Mouse (Mus musculus): ENCODE results near the gene Usp35. TPM values are rescaled to one million over a fixed set of nuclear protein-coding genes. Genes with fewer than 3 reads are reported as not detected.

Gene Usp35
- polyA plus RNA-seq, 1 experiment from 2014 or later, result 0.48 TPM

- Histone ChIP-seq H3K4me2 (replicated peaks; ENCODE audit: low read depth) (no peak overlapping the region), H3K27ac (ENCODE audit: low read depth, low read length) (no peak overlapping the region), H3K4me3 (ENCODE audit: low read depth, low read length) (no peak overlapping the region), H3K27me3 (replicated peaks; ENCODE audit: control insufficient read depth, insufficient read depth, low read length) (no peaks in the 10 kb centered on the region), H3K36me3 (ENCODE audit: control insufficient read depth, insufficient read depth) (no peaks in the 10 kb centered on the region), H3K9ac (ENCODE audit: low read depth, low read length) (no peak overlapping the region), H3K9me3 (ENCODE audit: control insufficient read depth) (no peaks in the 10 kb centered on the region), H3K4me1 (replicated peaks; ENCODE audit: control insufficient read depth, insufficient read depth, low read length) (no peaks in the 10 kb centered on the region)
- no peak for TF ChIP-seq CTCF (IDR thresholded peaks at IDR 0.05; ENCODE audit: low read depth)
- WGBS, result 49% methylated on average over 13 of the region's 13 CpGs
- ATAC-seq, result no peak
Measured at GRCm38 (mm10) chr7:97355068-97355841, 23.4 kb upstream of the Usp35 start.

GRCm38 (mm10) chr7:97353356-97353755 is 21.5 kb upstream of the Usp35 start:
- no peak overlapping the region for H3K4me3 ChIP-seq (ENCODE audit: low read depth, low read length)
- WGBS, result 88% methylated on average over 6 of the region's 6 CpGs

GRCm38 (mm10) chr7:97351792-97352513 is 20.1 kb upstream of the Usp35 start:
- H3K36me3 ChIP-seq (ENCODE audit: control insufficient read depth, insufficient read depth), result peaks cover 10% of the 10 kb centered on the region; the same call in 1 of the 2 replicates
- H3K4me2 ChIP-seq (replicated peaks; ENCODE audit: low read depth), result no peak overlapping the region
- H3K27me3 ChIP-seq (replicated peaks; ENCODE audit: control insufficient read depth, insufficient read depth, low read length), result no peaks in the 10 kb centered on the region
- ATAC-seq, result no peak
- H3K27ac ChIP-seq (ENCODE audit: low read depth, low read length), result no peak overlapping the region
- H3K4me1 ChIP-seq (replicated peaks; ENCODE audit: control insufficient read depth, insufficient read depth, low read length), result no peaks in the 10 kb centered on the region
- no peak overlapping the region for H3K9ac ChIP-seq (ENCODE audit: low read depth, low read length)
- 87% methylated on average over 11 of the region's 11 CpGs for WGBS
- no peak overlapping the region for H3K4me3 ChIP-seq (ENCODE audit: low read depth, low read length)
- no peak for TF ChIP-seq CTCF (IDR thresholded peaks at IDR 0.05; ENCODE audit: low read depth)
- no peaks in the 10 kb centered on the region for H3K9me3 ChIP-seq (ENCODE audit: control insufficient read depth)

More at GRCm38 (mm10) chr7:97353356-97353755, 21.5 kb upstream of the Usp35 start:
- no peaks in the 10 kb centered on the region for H3K4me1 ChIP-seq (replicated peaks; ENCODE audit: control insufficient read depth, insufficient read depth, low read length)
- no peaks in the 10 kb centered on the region for H3K9me3 ChIP-seq (ENCODE audit: control insufficient read depth)
- no peaks in the 10 kb centered on the region for H3K27me3 ChIP-seq (replicated peaks; ENCODE audit: control insufficient read depth, insufficient read depth, low read length)
- no peak overlapping the region for H3K27ac ChIP-seq (ENCODE audit: low read depth, low read length)
- no peak for ATAC-seq
- TF ChIP-seq CTCF (IDR thresholded peaks at IDR 0.05; ENCODE audit: low read depth), result no peak
- peaks cover 5% of the 10 kb centered on the region; the same call in 1 of the 2 replicates for H3K36me3 ChIP-seq (ENCODE audit: control insufficient read depth, insufficient read depth)
- no peak overlapping the region for H3K9ac ChIP-seq (ENCODE audit: low read depth, low read length)
- H3K4me2 ChIP-seq (replicated peaks; ENCODE audit: low read depth), result no peak overlapping the region

- Histone ChIP-seq H3K4me2 (replicated peaks; ENCODE audit: low read depth) (no peak overlapping the region), H3K27ac (ENCODE audit: low read depth, low read length) (no peak overlapping the region), H3K4me3 (ENCODE audit: low read depth, low read length) (no peak overlapping the region), H3K27me3 (replicated peaks; ENCODE audit: control insufficient read depth, insufficient read depth, low read length) (no peaks in the 10 kb centered on the region), H3K4me1 (replicated peaks; ENCODE audit: control insufficient read depth, insufficient read depth, low read length) (no peaks in the 10 kb centered on the region), H3K9me3 (ENCODE audit: control insufficient read depth) (no peaks in the 10 kb centered on the region), H3K9ac (ENCODE audit: low read depth, low read length) (no peak overlapping the region), H3K36me3 (ENCODE audit: control insufficient read depth, insufficient read depth) (peaks cover 10% of the 10 kb centered on the region; the same call in 1 of the 2 replicates)
- ATAC-seq, result no peak
- TF ChIP-seq CTCF (IDR thresholded peaks at IDR 0.05; ENCODE audit: low read depth), result no peak
- WGBS, result 85% methylated on average over 5 of the region's 5 CpGs
Measured at GRCm38 (mm10) chr7:97350891-97351290, 19.1 kb upstream of the Usp35 start.

GRCm38 (mm10) chr7:97349438-97349837 is 17.6 kb upstream of the Usp35 start:
- Histone ChIP-seq H3K27ac (ENCODE audit: low read depth, low read length) (no peak overlapping the region), H3K4me1 (replicated peaks; ENCODE audit: control insufficient read depth, insufficient read depth, low read length) (no peaks in the 10 kb centered on the region), H3K9ac (ENCODE audit: low read depth, low read length) (no peak overlapping the region), H3K4me2 (replicated peaks; ENCODE audit: low read depth) (no peak overlapping the region), H3K36me3 (ENCODE audit: control insufficient read depth, insufficient read depth) (peaks cover 10% of the 10 kb centered on the region; the same call in 1 of the 2 replicates), H3K4me3 (ENCODE audit: low read depth, low read length) (no peak overlapping the region), H3K9me3 (ENCODE audit: control insufficient read depth) (no peaks in the 10 kb centered on the region), H3K27me3 (replicated peaks; ENCODE audit: control insufficient read depth, insufficient read depth, low read length) (no peaks in the 10 kb centered on the region)
- no peak for ATAC-seq
- no peak for TF ChIP-seq CTCF (IDR thresholded peaks at IDR 0.05; ENCODE audit: low read depth)
- WGBS, result 94% methylated on average over 6 of the region's 6 CpGs

GRCm38 (mm10) chr7:97348836-97349235 is 17.0 kb upstream of the Usp35 start:
- Histone ChIP-seq H3K4me2 (replicated peaks; ENCODE audit: low read depth) (no peak overlapping the region), H3K9me3 (ENCODE audit: control insufficient read depth) (no peaks in the 10 kb centered on the region), H3K27me3 (replicated peaks; ENCODE audit: control insufficient read depth, insufficient read depth, low read length) (no peaks in the 10 kb centered on the region), H3K36me3 (ENCODE audit: control insufficient read depth, insufficient read depth) (peaks cover 10% of the 10 kb centered on the region; the same call in 1 of the 2 replicates), H3K4me3 (ENCODE audit: low read depth, low read length) (no peak overlapping the region), H3K27ac (ENCODE audit: low read depth, low read length) (no peak overlapping the region), H3K9ac (ENCODE audit: low read depth, low read length) (no peak overlapping the region), H3K4me1 (replicated peaks; ENCODE audit: control insufficient read depth, insufficient read depth, low read length) (no peaks in the 10 kb centered on the region)
- TF ChIP-seq CTCF (IDR thresholded peaks at IDR 0.05; ENCODE audit: low read depth), result no peak
- 88% methylated on average over 5 of the region's 5 CpGs for WGBS
- ATAC-seq, result no peak

Measured in intestine, postnatal 0 days (tissue).